Mouse (Mus musculus) MEL (cell line): ENCODE results near the gene Il21. TPM values are rescaled to one million over a fixed set of nuclear protein-coding genes. Genes with fewer than 3 reads are reported as not detected.
A peak's percentile ranks its signal among the peaks of the same experiment; 100 is the strongest.

Experiments
- DNase-seq: peaks from one replicate; pipeline ENCODE4 v3.0.0; 2011; ENCODE audit warnings: low read depth, low spot score
- H3K27ac ChIP-seq: 2 replicates; pipeline ENCODE4 v1.5.1; 2012; ENCODE audit warnings: low read depth, mild to moderate bottlenecking, control low read depth, low read length, moderate library complexity; ENCODE audit not compliant: control insufficient read depth
- H3K27me3 ChIP-seq, 2 experiments: fragments of 150-350 bp in 1 of 2; sonication (generic) in 1 of 2; 2 replicates each; pipeline ENCODE4 v1.6.1; 2012; ENCODE audit warnings: low read length in 2 of 2, mild to moderate bottlenecking in 2 of 2, improper control_type of control experiment in 1 of 2, moderate library complexity in 1 of 2; ENCODE audit not compliant: insufficient read depth in 2 of 2, control insufficient read depth in 1 of 2
- H3K36me3 ChIP-seq, 2 experiments: 2 replicates each; pipeline ENCODE4 v1.6.1; 2012 to 2014; ENCODE audit warnings: low read length in 2 of 2, improper control_type of control experiment in 1 of 2, inconsistent platforms in 1 of 2, mild to moderate bottlenecking in 1 of 2; ENCODE audit not compliant: insufficient read depth in 2 of 2, control insufficient read depth in 1 of 2
- H3K4me1 ChIP-seq, 2 experiments: fragments of 150-350 bp in 1 of 2; sonication (generic) in 1 of 2; 2 replicates each; pipeline ENCODE4 v1.6.1; 2012; ENCODE audit warnings: low read length in 2 of 2, improper control_type of control experiment in 1 of 2, mild to moderate bottlenecking in 1 of 2; ENCODE audit not compliant: insufficient read depth in 2 of 2, control insufficient read depth in 1 of 2
- H3K4me3 ChIP-seq, 2 experiments: fragments of 150-350 bp in 1 of 2; sonication (generic) in 1 of 2; 2 replicates each; pipeline ENCODE4 v1.5.1; 2012; ENCODE audit warnings: low read depth in 2 of 2, low read length in 2 of 2, mild to moderate bottlenecking in 2 of 2, moderate library complexity in 2 of 2, control low read depth in 1 of 2, improper control_type of control experiment in 1 of 2; ENCODE audit not compliant: control insufficient read depth in 1 of 2, insufficient read depth in 1 of 2
- H3K79me2 ChIP-seq: 2 replicates; pipeline ENCODE4 v1.6.1; 2012; ENCODE audit warnings: mild to moderate bottlenecking, low read length, moderate library complexity; ENCODE audit not compliant: control insufficient read depth, poor library complexity, insufficient read depth
- H3K9ac ChIP-seq: 2 replicates; pipeline ENCODE4 v1.6.1; 2012; ENCODE audit warnings: low read depth, mild to moderate bottlenecking, control low read depth, low read length, moderate library complexity; ENCODE audit not compliant: control insufficient read depth, poor library complexity, severe bottlenecking
- H3K9me3 ChIP-seq: fragments of 150-350 bp; sonication (generic); replicated peaks from 2 replicates; pipeline ENCODE4 v1.6.1; 2012; ENCODE audit warnings: mild to moderate bottlenecking, low read length, improper control_type of control experiment, moderate library complexity; ENCODE audit not compliant: insufficient read depth
- BHLHE40 ChIP-seq: IDR thresholded peaks from 2 replicates; pipeline ENCODE4 v1.6.1; 2012; ENCODE audit warnings: low read depth, mild to moderate bottlenecking, inconsistent platforms, low read length, improper control_type of control experiment, borderline replicate concordance
- CHD1 ChIP-seq: IDR thresholded peaks from 2 replicates; pipeline ENCODE4 v1.6.1; 2012; ENCODE audit warnings: low read depth, mild to moderate bottlenecking, inconsistent platforms, low read length, improper control_type of control experiment
- CTCF ChIP-seq, 3 experiments: IDR thresholded peaks in 2 of 3; conservative IDR thresholded peaks in 1 of 3; 2 replicates each; pipeline ENCODE4 v1.5.1; 2011 to 2012; ENCODE audit warnings: low read length in 3 of 3, low read depth in 2 of 3, mild to moderate bottlenecking in 2 of 3, improper control_type of control experiment in 1 of 3, inconsistent platforms in 1 of 3, mixed read lengths in 1 of 3, moderate library complexity in 1 of 3; ENCODE audit not compliant: control insufficient read depth in 1 of 3, insufficient read depth in 1 of 3, poor library complexity in 1 of 3, severe bottlenecking in 1 of 3
- ELF1 ChIP-seq: IDR thresholded peaks from 2 replicates; pipeline ENCODE4 v1.6.1; 2014; ENCODE audit warnings: low read depth, mild to moderate bottlenecking, inconsistent platforms, low read length, improper control_type of control experiment, moderate library complexity
- EP300 ChIP-seq, 2 experiments: IDR thresholded peaks; 2 replicates each; pipeline ENCODE4 v1.6.1; 2011; ENCODE audit warnings: improper control_type of control experiment in 2 of 2, low read length in 2 of 2, low read depth in 1 of 2, mild to moderate bottlenecking in 1 of 2
- ETS1 ChIP-seq: IDR thresholded peaks from 2 replicates; pipeline ENCODE4 v1.6.1; 2012; ENCODE audit warnings: low read depth, mild to moderate bottlenecking, inconsistent platforms, low read length, improper control_type of control experiment, moderate library complexity
- GABPA ChIP-seq: IDR thresholded peaks from 2 replicates; pipeline ENCODE4 v1.6.1; 2012; ENCODE audit warnings: low read depth, mild to moderate bottlenecking, inconsistent platforms, low read length, improper control_type of control experiment, moderate library complexity
- GATA1 ChIP-seq: IDR thresholded peaks from 2 replicates; pipeline ENCODE4 v1.6.1; 2011; ENCODE audit warnings: low read depth, low read length, improper control_type of control experiment
- HCFC1 ChIP-seq: IDR thresholded peaks from 2 replicates; pipeline ENCODE4 v1.6.1; 2012; ENCODE audit warnings: low read depth, mild to moderate bottlenecking, inconsistent platforms, low read length, improper control_type of control experiment, moderate library complexity
- JUND ChIP-seq: IDR thresholded peaks from 2 replicates; pipeline ENCODE4 v1.6.1; 2011; ENCODE audit warnings: low read depth, mild to moderate bottlenecking, improper control_type of control experiment, low read length
- MAZ ChIP-seq: IDR thresholded peaks from 2 replicates; pipeline ENCODE4 v1.6.1; 2012; ENCODE audit warnings: low read depth, mild to moderate bottlenecking, inconsistent platforms, low read length, improper control_type of control experiment
- MXI1 ChIP-seq: IDR thresholded peaks from 2 replicates; pipeline ENCODE4 v1.6.1; 2011; ENCODE audit warnings: mild to moderate bottlenecking, low read depth, low read length, improper control_type of control experiment
- MYC ChIP-seq: IDR thresholded peaks from 2 replicates; pipeline ENCODE4 v1.6.1; 2011; ENCODE audit warnings: low read depth, mild to moderate bottlenecking, low read length, improper control_type of control experiment, moderate library complexity
- POLR2A ChIP-seq, 2 experiments: IDR thresholded peaks; 2 replicates each; pipeline ENCODE4 v1.6.1; 2011 to 2012; ENCODE audit warnings: low read length in 2 of 2, mild to moderate bottlenecking in 2 of 2, control low read depth in 1 of 2, improper control_type of control experiment in 1 of 2, low read depth in 1 of 2, moderate library complexity in 1 of 2; ENCODE audit not compliant: control insufficient read depth in 1 of 2, insufficient read depth in 1 of 2, poor library complexity in 1 of 2
- POLR2AphosphoS2 ChIP-seq: IDR thresholded peaks from 2 replicates; pipeline ENCODE4 v1.6.1; 2011; ENCODE audit warnings: low read length, improper control_type of control experiment
- POLR2AphosphoS5 ChIP-seq: IDR thresholded peaks from 2 replicates; pipeline ENCODE4 v1.6.1; 2012; ENCODE audit warnings: low read depth, borderline replicate concordance, mild to moderate bottlenecking, inconsistent platforms, low read length, moderate library complexity, mixed read lengths
- RAD21 ChIP-seq: IDR thresholded peaks from 2 replicates; pipeline ENCODE4 v1.6.1; 2011; ENCODE audit warnings: mild to moderate bottlenecking, low read depth, low read length, improper control_type of control experiment
- RCOR1 ChIP-seq: IDR thresholded peaks from 2 replicates; pipeline ENCODE4 v1.6.1; 2012; ENCODE audit warnings: low read depth, mild to moderate bottlenecking, inconsistent platforms, low read length, improper control_type of control experiment
- SIN3A ChIP-seq: IDR thresholded peaks from 2 replicates; pipeline ENCODE4 v1.6.1; 2012; ENCODE audit warnings: low read length, improper control_type of control experiment, inconsistent platforms
- SMC3 ChIP-seq: IDR thresholded peaks from 2 replicates; pipeline ENCODE4 v1.6.1; 2011; ENCODE audit warnings: low read depth, low read length, improper control_type of control experiment
- TBP ChIP-seq: IDR thresholded peaks from 2 replicates; pipeline ENCODE4 v1.8.0; 2011; ENCODE audit warnings: low read depth, low read length, improper control_type of control experiment
- UBTF ChIP-seq: IDR thresholded peaks from 2 replicates; pipeline ENCODE4 v1.6.1; 2012; ENCODE audit warnings: low read depth, mild to moderate bottlenecking, inconsistent platforms, low read length, improper control_type of control experiment, moderate library complexity, borderline replicate concordance; ENCODE audit not compliant: insufficient read depth
- ZC3H11A ChIP-seq: IDR thresholded peaks from 2 replicates; pipeline ENCODE4 v1.6.1; 2012; ENCODE audit warnings: low read depth, mild to moderate bottlenecking, inconsistent platforms, low read length, improper control_type of control experiment
- ZKSCAN1 ChIP-seq: IDR thresholded peaks from 2 replicates; pipeline ENCODE4 v1.6.1; 2012; ENCODE audit warnings: low read depth, mild to moderate bottlenecking, inconsistent platforms, low read length, improper control_type of control experiment, moderate library complexity
- polyA plus RNA-seq, 2 experiments: library from polyadenylated mRNA; stranded (reverse) in 1 of 2; unstranded in 1 of 2; fragments of >175 nt in 1 of 2; fragments of >200 nt in 1 of 2; gene quantifications; 2 replicates each; pipeline versions ENCODE4 v1.2.1 to v1.2.4; 2012; ENCODE audit warnings: low replicate concordance in 2 of 2, low read depth in 1 of 2; ENCODE audit not compliant: insufficient read length in 2 of 2, insufficient read depth in 1 of 2, missing spikeins in 1 of 2
- total RNA-seq: library from RNA; depleted of rRNA; stranded (reverse); fragments of 300-350 nt; gene quantifications from 2 replicates; pipeline ENCODE4 v1.2.3, GENCODE M21; 2012

Gene Il21
- total and polyA plus RNA-seq, 3 experiments, result not detected

DNA sequence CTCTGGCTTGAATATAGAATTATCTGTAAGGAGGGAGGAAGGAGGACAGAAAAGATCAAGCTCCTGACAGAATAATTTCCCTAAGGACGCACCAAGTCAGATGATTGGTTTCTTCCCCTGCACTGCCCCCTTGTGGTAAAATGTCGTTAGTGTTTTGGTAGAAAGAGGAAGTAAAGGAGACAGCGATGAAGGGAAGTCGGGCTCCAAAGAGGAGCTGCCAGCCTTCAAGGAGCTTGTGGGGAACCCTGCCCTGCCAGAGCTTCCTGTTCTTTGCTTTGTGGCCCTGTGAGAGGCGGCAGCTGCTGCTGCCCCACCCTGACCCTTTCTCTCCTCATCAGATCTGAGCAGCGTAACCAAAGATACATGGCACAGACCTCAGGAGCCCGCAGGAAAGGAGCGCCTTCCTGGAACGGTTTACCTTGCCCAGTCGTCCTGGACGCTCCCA lies 28.4 kb downstream of the Il21 start:
- H3K4me1 ChIP-seq, result peaks cover 0 to 13% of the 10 kb centered on the region in 2 experiments; a peak in 2 of 4 replicates
- no peak overlapping the region for H3K27ac ChIP-seq
- peak overlapping the region; percentile 33 to 49 for H3K4me3 ChIP-seq
- peak overlapping the region; percentile 38 for H3K9ac ChIP-seq
- TF ChIP-seq SIN3A, result peak; percentile 77
- TF ChIP-seq RCOR1, result peak; percentile 53
- no peak for TF ChIP-seq ZKSCAN1
- peak; percentile 51; the same call in 1 of the 2 replicates for TF ChIP-seq HCFC1
- 0 out of 2 replicates have a peak, but pooled peaks have one; percentile 40 for TF ChIP-seq TBP
- peak; percentile 47 to 95 (median 89) for TF ChIP-seq CTCF (IDR thresholded peaks at IDR 0.05 in 2 of 3, conservative IDR thresholded peaks at IDR 0.05 in 1 of 3; ENCODE audit: control insufficient read depth in 1 of 3, insufficient read depth in 1 of 3, low read depth in 2 of 3, low read length in 3 of 3, poor library complexity in 1 of 3, severe bottlenecking in 1 of 3)
- TF ChIP-seq ELF1, result no peak
- TF ChIP-seq SMC3, result peak; percentile 93
- TF ChIP-seq UBTF, result no peak
- TF ChIP-seq EP300 (IDR thresholded peaks at IDR 0.05; ENCODE audit: low read depth in 1 of 2, low read length in 2 of 2), result peak in 1 of 2 experiments; percentile 46; a peak in 3 of 4 replicates
- peak; percentile 85 for TF ChIP-seq ZC3H11A
- no peak for TF ChIP-seq POLR2AphosphoS2
- TF ChIP-seq CHD1, result no peak
- 0 out of 2 replicates have a peak, but pooled peaks have one; percentile 26 for TF ChIP-seq ETS1
- TF ChIP-seq POLR2A (IDR thresholded peaks at IDR 0.05; ENCODE audit: control insufficient read depth in 1 of 2, insufficient read depth in 1 of 2, low read depth in 1 of 2, low read length in 2 of 2, poor library complexity in 1 of 2), result no peak
- TF ChIP-seq MYC, result peak; percentile 39; the same call in 1 of the 2 replicates
- peak; percentile 96 for TF ChIP-seq RAD21
- TF ChIP-seq POLR2AphosphoS5, result no peak
- peak; percentile 8; the same call in 1 of the 2 replicates for TF ChIP-seq GATA1
- TF ChIP-seq MXI1, result no peak; the same call in 1 of the 2 replicates
- TF ChIP-seq BHLHE40, result 0 out of 2 replicates have a peak, but pooled peaks have one; percentile 23
- TF ChIP-seq GABPA, result no peak
- peak; percentile 66; the same call in 1 of the 2 replicates for TF ChIP-seq MAZ
- TF ChIP-seq JUND, result 0 out of 2 replicates have a peak, but pooled peaks have one; percentile 28
- peaks cover 2 to 4% of the 10 kb centered on the region in 2 experiments; a peak in 3 of 4 replicates for H3K27me3 ChIP-seq
- peak; percentile 93 for DNase-seq
- H3K79me2 ChIP-seq, result no peaks in the 10 kb centered on the region
- H3K36me3 ChIP-seq, result peaks cover 0 to 2% of the 10 kb centered on the region in 2 experiments; a peak in 2 of 4 replicates
- no peaks in the 10 kb centered on the region for H3K9me3 ChIP-seq
